Mouse (Mus musculus) forebrain, embryonic 16.5 days (tissue): ENCODE data around the gene Mettl26. TPM values are rescaled to one million over a fixed set of nuclear protein-coding genes. Genes with fewer than 3 reads are reported as not detected.
A peak's percentile ranks its signal among the peaks of the same experiment; 100 is the strongest.

Experiments used
- ATAC-seq: fragments of 200-750 bp; cut with Nextera tagmentation; 2 replicates; pipeline ENCODE4 v1.8.0; 2017; ENCODE audit warnings: mild to moderate bottlenecking, moderate library complexity
- H3K27ac ChIP-seq: fragments of 300-500 bp; sonication (generic); 2 replicates; pipeline ENCODE4 v1.5.1; 2014; ENCODE audit warnings: low read length, control low read depth
- H3K27me3 ChIP-seq: fragments of 300-500 bp; sonication (generic); replicated peaks from 2 replicates; pipeline ENCODE4 v1.6.1; 2014; ENCODE audit warnings: low read length; ENCODE audit not compliant: control insufficient read depth, insufficient read depth
- H3K36me3 ChIP-seq: fragments of 300-500 bp; sonication (generic); 2 replicates; pipeline ENCODE4 v1.6.1; 2014; ENCODE audit not compliant: control insufficient read depth, insufficient read depth
- H3K4me1 ChIP-seq: fragments of 300-500 bp; sonication (generic); replicated peaks from 2 replicates; pipeline ENCODE4 v1.6.1; 2014; ENCODE audit warnings: low read length; ENCODE audit not compliant: control insufficient read depth, insufficient read depth
- H3K4me2 ChIP-seq: fragments of 300-500 bp; sonication (generic); 2 replicates; pipeline ENCODE4 v1.6.1; 2014; ENCODE audit warnings: mild to moderate bottlenecking, low read length, control low read depth
- H3K4me3 ChIP-seq: fragments of 300-500 bp; sonication (generic); replicated peaks from 2 replicates; pipeline ENCODE4 v1.5.1; 2014; ENCODE audit warnings: mild to moderate bottlenecking, low read length, control low read depth
- H3K9ac ChIP-seq: fragments of 300-500 bp; sonication (generic); replicated peaks from 2 replicates; pipeline ENCODE4 v1.6.1; 2014; ENCODE audit warnings: low read depth, low read length, control low read depth
- H3K9me3 ChIP-seq: fragments of 300-500 bp; sonication (generic); 2 replicates; pipeline ENCODE4 v1.6.1; 2016; ENCODE audit warnings: low read length; ENCODE audit not compliant: control insufficient read depth
- WGBS: fragments of 180-500 bp; shearing (Covaris S2); extraction: QIAGEN DNeasy Blood & Tissue Kit; methylation state at CpG from one replicate; pipeline ENCODE4 v1.1.7; 2014; 5-methylcytosine and 5-hydroxymethylcytosine counted together
- polyA plus RNA-seq: library from polyadenylated mRNA; unstranded; fragments of >200 nt; fragmentation: Nextera tagmentation; extraction: Ambion mirVana; gene quantifications from 2 replicates; pipeline ENCODE4 v1.2.1, GENCODE M21; 2015

Mettl26 gene
- polyA plus RNA-seq, result 48.9 and 59.7 TPM in 2 replicates

DNA sequence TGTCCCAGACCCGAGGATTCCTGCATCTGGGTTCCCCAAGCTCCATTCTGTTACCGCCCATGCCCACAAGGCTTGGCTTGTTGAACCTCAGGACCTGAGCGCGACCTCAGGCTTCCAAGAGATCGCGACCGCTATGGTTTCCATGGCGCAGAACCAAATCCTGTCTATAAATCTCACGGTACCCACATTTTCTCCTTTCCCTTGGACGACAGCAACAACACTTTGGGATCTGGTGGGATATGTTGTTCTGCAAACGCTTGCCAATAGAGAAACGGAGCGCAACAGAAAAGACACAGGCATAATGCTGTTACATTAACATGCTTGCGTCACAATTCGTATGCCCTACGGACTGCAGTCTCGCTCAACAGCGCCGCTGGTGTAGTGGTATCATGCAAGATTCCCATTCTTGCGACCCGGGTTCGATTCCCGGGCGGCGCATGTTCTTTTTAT, at the start of gene Mettl26:
Gene Mettl26 (plus strand): TSS at position 354 of the 450 bp plus-strand sequence.
- peak within 1 kb of the TSS; percentile 71 for H3K4me3 ChIP-seq
- H3K27ac ChIP-seq, result peak within 1 kb of the TSS; percentile 89
- no peaks in the 10 kb centered on the region for H3K27me3 ChIP-seq
- H3K9ac ChIP-seq, result peak within 1 kb of the TSS; percentile 81
- no peaks in the 10 kb centered on the region for H3K9me3 ChIP-seq
- WGBS, result under 1% methylated on average over 25 of the region's 25 CpGs
- H3K36me3 ChIP-seq, result no peaks in the 10 kb centered on the region
- H3K4me2 ChIP-seq, result peak within 1 kb of the TSS; percentile 90
- peaks cover 22% of the 10 kb centered on the region for H3K4me1 ChIP-seq
- ATAC-seq, result peak; percentile 84

DNA sequence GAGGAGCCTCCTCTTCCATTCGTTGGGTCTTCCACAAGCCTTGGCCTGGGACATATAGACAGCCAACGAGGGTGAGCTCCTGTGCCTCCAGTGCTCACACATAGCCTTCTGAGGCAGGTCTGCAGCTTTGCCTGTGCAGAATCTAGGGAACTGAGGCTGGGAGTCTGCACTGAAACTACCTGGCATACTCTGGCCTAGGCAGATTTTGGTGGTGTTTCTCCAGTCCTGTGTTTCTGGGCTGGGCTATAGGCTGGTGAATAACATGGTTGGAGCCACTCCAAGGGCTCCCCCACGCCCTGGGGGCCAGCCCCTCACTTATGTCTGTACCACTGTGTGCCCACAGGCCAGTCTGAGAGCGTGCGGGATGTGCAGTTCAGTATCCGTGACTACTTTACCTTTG, 49.6 kb upstream of the Mettl26 start:
- Histone ChIP-seq H3K4me3 (no peak overlapping the region), H3K9me3 (no peaks in the 10 kb centered on the region), H3K36me3 (peaks cover 10% of the 10 kb centered on the region; the same call in 1 of the 2 replicates), H3K4me1 (peaks cover 57% of the 10 kb centered on the region), H3K9ac (no peak overlapping the region), H3K4me2 (no peak overlapping the region), H3K27ac (no peak overlapping the region), H3K27me3 (0 out of 2 replicates have a peak, but pooled peaks cover 1% of the 10 kb centered on the region)
- ATAC-seq, result no peak
- 92% methylated on average over 6 of the region's 6 CpGs for WGBS

GRCm38 (mm10) chr17:25825984-25826570, 48.8 kb upstream of the Mettl26 start:
- H3K36me3 ChIP-seq, result peaks cover 16% of the 10 kb centered on the region
- H3K4me1 ChIP-seq, result peaks cover 64% of the 10 kb centered on the region
- no peak overlapping the region for H3K4me3 ChIP-seq
- 93% methylated on average over 27 of the region's 27 CpGs for WGBS
- no peak overlapping the region for H3K27ac ChIP-seq
- no peak overlapping the region for H3K4me2 ChIP-seq
- no peak for ATAC-seq
- H3K9ac ChIP-seq, result no peak overlapping the region
- H3K27me3 ChIP-seq, result no peaks in the 10 kb centered on the region
- no peaks in the 10 kb centered on the region for H3K9me3 ChIP-seq

- Histone ChIP-seq H3K27ac (no peak overlapping the region), H3K27me3 (no peaks in the 10 kb centered on the region), H3K4me3 (no peak overlapping the region), H3K9ac (no peak overlapping the region), H3K9me3 (no peaks in the 10 kb centered on the region), H3K4me2 (no peak overlapping the region), H3K36me3 (peaks cover 20% of the 10 kb centered on the region), H3K4me1 (peaks cover 73% of the 10 kb centered on the region)
- WGBS, result 93% methylated on average over 13 of the region's 13 CpGs
- ATAC-seq, result no peak
These were observed 47.9 kb upstream of the Mettl26 start for GRCm38 (mm10) chr17:25827011-25827410.

GRCm38 (mm10) chr17:25827546-25828222, 47.2 kb upstream of the Mettl26 start:
- Histone ChIP-seq H3K27ac (no peak overlapping the region), H3K9me3 (no peaks in the 10 kb centered on the region), H3K27me3 (no peaks in the 10 kb centered on the region), H3K36me3 (peaks cover 20% of the 10 kb centered on the region), H3K9ac (no peak overlapping the region), H3K4me1 (peaks cover 76% of the 10 kb centered on the region), H3K4me3 (no peak overlapping the region), H3K4me2 (no peak overlapping the region)
- ATAC-seq, result no peak
- WGBS, result 92% methylated on average over 22 of the region's 22 CpGs

GRCm38 (mm10) chr17:25828223-25828594, 46.7 kb upstream of the Mettl26 start:
- peak overlapping the region; percentile 80 for H3K9ac ChIP-seq
- no peaks in the 10 kb centered on the region for H3K9me3 ChIP-seq
- H3K36me3 ChIP-seq, result peaks cover 20% of the 10 kb centered on the region
- 85% methylated on average over 8 of the region's 8 CpGs for WGBS
- no peak for ATAC-seq
- peak overlapping the region; percentile 93 for H3K4me2 ChIP-seq
- peak overlapping the region; percentile 66 for H3K4me3 ChIP-seq
- H3K4me1 ChIP-seq, result peaks cover 76% of the 10 kb centered on the region
- no peaks in the 10 kb centered on the region for H3K27me3 ChIP-seq
- peak overlapping the region; percentile 93 for H3K27ac ChIP-seq

DNA sequence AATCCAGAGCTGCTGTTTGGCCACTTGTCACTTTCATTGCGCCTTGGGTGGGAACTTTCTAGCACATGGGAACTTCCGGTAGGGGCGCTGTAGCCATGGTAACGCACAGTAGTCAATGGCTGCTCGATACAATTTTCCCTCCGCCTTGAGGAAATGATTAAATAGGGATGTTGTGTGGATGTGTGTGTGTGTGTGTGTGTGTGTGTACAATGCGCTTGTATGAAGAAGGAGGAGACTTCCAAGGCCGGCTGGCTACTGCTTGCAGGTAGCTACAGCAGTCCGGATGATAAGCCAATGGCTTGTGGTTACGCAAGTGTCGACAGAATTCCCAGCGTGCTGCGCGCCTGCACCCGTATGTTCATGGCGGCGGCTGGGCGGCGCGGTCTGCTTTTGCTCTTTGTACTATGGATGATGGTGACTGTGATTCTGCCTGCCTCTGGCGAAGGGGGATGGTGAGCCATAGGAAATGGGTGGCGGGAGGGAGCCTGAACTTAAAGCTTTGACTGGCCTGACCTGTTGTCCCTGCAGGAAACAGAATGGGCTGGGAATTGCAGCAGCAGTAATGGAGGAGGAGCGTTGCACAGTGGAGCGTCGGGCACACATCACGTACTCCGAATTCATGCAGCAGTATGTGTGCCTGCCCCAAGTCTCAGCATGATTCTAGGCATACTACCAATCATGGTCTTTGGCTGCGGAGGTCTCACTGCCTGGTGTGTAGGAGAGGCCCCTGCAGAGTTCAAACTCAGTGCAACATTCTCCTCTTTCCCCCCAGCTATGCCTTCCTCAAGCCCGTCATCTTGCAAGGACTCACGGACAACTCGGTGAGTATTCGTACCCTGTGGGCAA, 45.9 kb upstream of the Mettl26 start, which contains the start of gene Jmjd8:
Gene Jmjd8 (plus strand): TSS at position 156 of the 846 bp plus-strand sequence.
- Histone ChIP-seq H3K9me3 (no peaks in the 10 kb centered on the region), H3K4me1 (peaks cover 79% of the 10 kb centered on the region), H3K36me3 (peaks cover 20% of the 10 kb centered on the region), H3K27me3 (no peaks in the 10 kb centered on the region), H3K9ac (peak within 1 kb of the TSS; percentile 80), H3K4me3 (peak within 1 kb of the TSS; percentile 66), H3K27ac (peak within 1 kb of the TSS; percentile 93), H3K4me2 (peak within 1 kb of the TSS; percentile 93)
- peak; percentile 73 for ATAC-seq
- 1% methylated on average over 32 of the region's 32 CpGs for WGBS

- Histone ChIP-seq H3K4me3 (peak overlapping the region; percentile 66), H3K27ac (peak overlapping the region; percentile 93), H3K9me3 (no peaks in the 10 kb centered on the region), H3K36me3 (peaks cover 20% of the 10 kb centered on the region), H3K4me2 (peak overlapping the region; percentile 93), H3K4me1 (peaks cover 79% of the 10 kb centered on the region), H3K9ac (peak overlapping the region; percentile 80), H3K27me3 (no peaks in the 10 kb centered on the region)
- ATAC-seq, result no peak
- WGBS, result 41% methylated on average over 8 of the region's 8 CpGs
These were observed 45.3 kb upstream of the Mettl26 start for GRCm38 (mm10) chr17:25829558-25830017.
